Mouse (Mus musculus): Measurements from ENCODE around the gene Mrpl34. TPM values are rescaled to one million over a fixed set of nuclear protein-coding genes. Genes with fewer than 3 reads are reported as not detected.

Gene Mrpl34
- total RNA-seq, 2 experiments from 2014 or later: 103 to 130 TPM

- no peak for DNase-seq (ENCODE audit: low spot score in 2 of 2)
Observed at GRCm38 (mm10) chr8:71468001-71468400, 3.2 kb downstream of the Mrpl34 start.

- DNase-seq (ENCODE audit: low spot score in 2 of 2): peak; percentile 89 to 91
Observed at GRCm38 (mm10) chr8:71468916-71469315, 4.2 kb downstream of the Mrpl34 start, which contains the start of gene Dda1. TSS of gene Dda1 (plus strand) at chr8:71469199.

- no peak for DNase-seq (ENCODE audit: low spot score in 2 of 2)
Observed at GRCm38 (mm10) chr8:71469411-71469810, 4.7 kb downstream of the Mrpl34 start.

GRCm38 (mm10) chr8:71470146-71470912 is 5.6 kb downstream of the Mrpl34 start:
- no peak for DNase-seq (ENCODE audit: low spot score in 2 of 2)

GRCm38 (mm10) chr8:71470913-71471255 is 6.1 kb downstream of the Mrpl34 start:
- DNase-seq (ENCODE audit: low spot score in 2 of 2): no peak

GRCm38 (mm10) chr8:71471861-71472260 is 7.1 kb downstream of the Mrpl34 start:
- no peak for DNase-seq (ENCODE audit: low spot score in 2 of 2)

- DNase-seq (ENCODE audit: low spot score in 2 of 2): no peak
Observed at GRCm38 (mm10) chr8:71472601-71473386, 8.0 kb downstream of the Mrpl34 start.

GRCm38 (mm10) chr8:71474344-71474743 is 9.6 kb downstream of the Mrpl34 start:
- DNase-seq (ENCODE audit: low spot score in 2 of 2): no peak

GRCm38 (mm10) chr8:71474785-71475701 is 10.3 kb downstream of the Mrpl34 start:
- no peak for DNase-seq (ENCODE audit: low spot score in 2 of 2)

GRCm38 (mm10) chr8:71475702-71476075 is 10.9 kb downstream of the Mrpl34 start:
- DNase-seq (ENCODE audit: low spot score in 2 of 2): no peak

- peak; percentile 84 for DNase-seq (ENCODE audit: low spot score in 2 of 2)
Observed at GRCm38 (mm10) chr8:71476099-71476940, 11.6 kb downstream of the Mrpl34 start.

- no peak for DNase-seq (ENCODE audit: low spot score in 2 of 2)
Observed at GRCm38 (mm10) chr8:71477196-71477845, 12.6 kb downstream of the Mrpl34 start.

- no peak for DNase-seq (ENCODE audit: low spot score in 2 of 2)
Observed at GRCm38 (mm10) chr8:71478943-71479342, 14.2 kb downstream of the Mrpl34 start.

- DNase-seq (ENCODE audit: low spot score in 2 of 2): no peak
Observed at GRCm38 (mm10) chr8:71483932-71484331, 19.2 kb downstream of the Mrpl34 start.

GRCm38 (mm10) chr8:71484736-71485135 is 20.0 kb downstream of the Mrpl34 start:
- DNase-seq (ENCODE audit: low spot score in 2 of 2): no peak

- DNase-seq (ENCODE audit: low spot score in 2 of 2): peak; percentile 75 to 77
Observed at GRCm38 (mm10) chr8:71485142-71486135, 20.7 kb downstream of the Mrpl34 start, which contains the start of gene Ano8. TSS of gene Ano8 (minus strand) at chr8:71485963.

GRCm38 (mm10) chr8:71486136-71486529 is 21.4 kb downstream of the Mrpl34 start:
- DNase-seq (ENCODE audit: low spot score in 2 of 2): no peak

- DNase-seq (ENCODE audit: low spot score in 2 of 2): peak; percentile 78
Observed at GRCm38 (mm10) chr8:71487691-71488445, 23.1 kb downstream of the Mrpl34 start, which contains the start of gene Gtpbp3. TSS of gene Gtpbp3 (plus strand) at chr8:71488103.

Data from adrenal gland, adult 18-20 months (tissue).